Mouse (Mus musculus) stomach, embryonic 14.5 days (tissue): ENCODE data around the gene Acsbg2. TPM values are rescaled to one million over a fixed set of nuclear protein-coding genes. Genes with fewer than 3 reads are reported as not detected.

Experiments used
- ATAC-seq: fragments of 200-750 bp; cut with Nextera tagmentation; 2 replicates; pipeline ENCODE4 v1.8.0; 2017; ENCODE audit warnings: low read depth, moderate TSS enrichment; ENCODE audit not compliant: insufficient number of reproducible peaks, insufficient read depth, low FRiP score
- H3K27ac ChIP-seq: fragments of 300-500 bp; sonication (generic); 2 replicates; pipeline ENCODE4 v1.5.1; 2014; ENCODE audit warnings: mild to moderate bottlenecking, low read length, moderate library complexity, mixed read lengths
- H3K27me3 ChIP-seq: fragments of 300-500 bp; sonication (generic); 2 replicates; pipeline ENCODE4 v1.6.1; 2014; ENCODE audit warnings: low read length, control low read depth, mixed read lengths; ENCODE audit not compliant: control insufficient read depth, insufficient read depth
- H3K36me3 ChIP-seq: fragments of 300-500 bp; sonication (generic); 2 replicates; pipeline ENCODE4 v1.6.1; 2014; ENCODE audit warnings: mild to moderate bottlenecking, control low read depth, low read length, moderate library complexity, mixed read lengths; ENCODE audit not compliant: control insufficient read depth, insufficient read depth
- H3K4me1 ChIP-seq: fragments of 300-500 bp; sonication (generic); 2 replicates; pipeline ENCODE4 v1.6.1; 2014; ENCODE audit warnings: low read length, control low read depth, mixed read lengths; ENCODE audit not compliant: control insufficient read depth, insufficient read depth
- H3K4me2 ChIP-seq: fragments of 300-500 bp; sonication (generic); replicated peaks from 2 replicates; pipeline ENCODE4 v1.6.1; 2014; ENCODE audit warnings: low read depth, low read length, control low read depth
- H3K4me3 ChIP-seq: fragments of 300-500 bp; sonication (generic); 2 replicates; pipeline ENCODE4 v1.5.1; 2014; ENCODE audit warnings: low read depth, low read length, control low read depth
- H3K9ac ChIP-seq: fragments of 300-500 bp; sonication (generic); replicated peaks from 2 replicates; pipeline ENCODE4 v1.6.1; 2014; ENCODE audit warnings: low read depth, mild to moderate bottlenecking, control low read depth, low read length, moderate library complexity, mixed read lengths
- H3K9me3 ChIP-seq: fragments of 300-500 bp; sonication (generic); 2 replicates; pipeline ENCODE4 v1.6.1; 2016; ENCODE audit warnings: low read depth, low read length, control low read depth; ENCODE audit not compliant: control insufficient read depth
- WGBS: fragments of 180-500 bp; shearing (Covaris S2); extraction: QIAGEN DNeasy Blood & Tissue Kit; methylation state at CpG from one replicate; pipeline ENCODE4 v1.1.7; 2014; 5-methylcytosine and 5-hydroxymethylcytosine counted together
- polyA plus RNA-seq: library from polyadenylated mRNA; unstranded; fragments of >200 nt; fragmentation: Nextera tagmentation; extraction: Ambion mirVana; gene quantifications from 2 replicates; pipeline ENCODE4 v1.2.1, GENCODE M21; 2014

Gene Acsbg2
- polyA plus RNA-seq, 1 experiment from 2014 or later, result not detected

GRCm38 (mm10) chr17:56869481-56869977 lies 4.7 kb downstream of the Acsbg2 start:
- Histone ChIP-seq H3K27ac (no peak overlapping the region), H3K27me3 (no peaks in the 10 kb centered on the region), H3K4me1 (no peaks in the 10 kb centered on the region), H3K9me3 (0 out of 2 replicates have a peak, but pooled peaks cover 7% of the 10 kb centered on the region), H3K4me2 (no peak overlapping the region), H3K36me3 (no peaks in the 10 kb centered on the region), H3K4me3 (no peak overlapping the region), H3K9ac (no peak overlapping the region)
- ATAC-seq, result no peak
- WGBS, result 77% methylated on average over 9 of the region's 9 CpGs

- Histone ChIP-seq H3K4me2 (no peak overlapping the region), H3K36me3 (no peaks in the 10 kb centered on the region), H3K9me3 (0 out of 2 replicates have a peak, but pooled peaks cover 7% of the 10 kb centered on the region), H3K27me3 (no peaks in the 10 kb centered on the region), H3K4me1 (no peaks in the 10 kb centered on the region), H3K9ac (no peak overlapping the region), H3K4me3 (no peak overlapping the region), H3K27ac (no peak overlapping the region)
- WGBS, result 86% methylated on average over 7 of the region's 7 CpGs
- no peak for ATAC-seq
These were observed 8.2 kb downstream of the Acsbg2 start for GRCm38 (mm10) chr17:56866071-56866470.

- peak; percentile 39; the same call in 1 of the 2 replicates for ATAC-seq
- 52% methylated on average over 3 of the region's 3 CpGs for WGBS
These were observed 13.1 kb downstream of the Acsbg2 start for GRCm38 (mm10) chr17:56861197-56861596.

GRCm38 (mm10) chr17:56858922-56859321 lies 15.3 kb downstream of the Acsbg2 start:
- no peak for ATAC-seq
- H3K4me2 ChIP-seq, result no peak overlapping the region
- H3K27me3 ChIP-seq, result no peaks in the 10 kb centered on the region
- no peaks in the 10 kb centered on the region for H3K36me3 ChIP-seq
- H3K27ac ChIP-seq, result peak overlapping the region; percentile 49; the same call in 1 of the 2 replicates
- H3K4me1 ChIP-seq, result peaks cover 4% of the 10 kb centered on the region; the same call in 1 of the 2 replicates
- H3K4me3 ChIP-seq, result no peak overlapping the region
- WGBS, result 44% methylated on average over 7 of the region's 7 CpGs
- no peak overlapping the region for H3K9ac ChIP-seq
- no peaks in the 10 kb centered on the region for H3K9me3 ChIP-seq

More at GRCm38 (mm10) chr17:56861197-56861596, 13.1 kb downstream of the Acsbg2 start:
- no peak overlapping the region for H3K4me3 ChIP-seq
- H3K4me1 ChIP-seq, result peaks cover 4% of the 10 kb centered on the region; the same call in 1 of the 2 replicates
- H3K36me3 ChIP-seq, result no peaks in the 10 kb centered on the region
- H3K9me3 ChIP-seq, result no peaks in the 10 kb centered on the region
- H3K27me3 ChIP-seq, result no peaks in the 10 kb centered on the region
- H3K4me2 ChIP-seq, result no peak overlapping the region
- H3K27ac ChIP-seq, result no peak overlapping the region
- H3K9ac ChIP-seq, result no peak overlapping the region

- no peak for ATAC-seq
- no peaks in the 10 kb centered on the region for H3K36me3 ChIP-seq
- H3K9me3 ChIP-seq, result no peaks in the 10 kb centered on the region
- WGBS, result 52% methylated on average over 4 of the region's 4 CpGs
- no peak overlapping the region for H3K9ac ChIP-seq
- no peak overlapping the region for H3K27ac ChIP-seq
- H3K27me3 ChIP-seq, result no peaks in the 10 kb centered on the region
- H3K4me2 ChIP-seq, result no peak overlapping the region
- no peak overlapping the region for H3K4me3 ChIP-seq
- H3K4me1 ChIP-seq, result peaks cover 4% of the 10 kb centered on the region; the same call in 1 of the 2 replicates
These were observed 16.0 kb downstream of the Acsbg2 start for GRCm38 (mm10) chr17:56858216-56858615.

GRCm38 (mm10) chr17:56855421-56855820 lies 18.8 kb downstream of the Acsbg2 start:
- WGBS, result 76% methylated on average over 3 of the region's 3 CpGs
- H3K27me3 ChIP-seq, result no peaks in the 10 kb centered on the region
- no peak overlapping the region for H3K27ac ChIP-seq
- no peaks in the 10 kb centered on the region for H3K9me3 ChIP-seq
- peaks cover 4% of the 10 kb centered on the region; the same call in 1 of the 2 replicates for H3K4me1 ChIP-seq
- H3K4me2 ChIP-seq, result no peak overlapping the region
- no peak overlapping the region for H3K4me3 ChIP-seq
- H3K9ac ChIP-seq, result no peak overlapping the region
- ATAC-seq, result no peak
- no peaks in the 10 kb centered on the region for H3K36me3 ChIP-seq

GRCm38 (mm10) chr17:56851167-56851566 lies 23.1 kb downstream of the Acsbg2 start:
- no peak overlapping the region for H3K4me2 ChIP-seq
- no peaks in the 10 kb centered on the region for H3K9me3 ChIP-seq
- 73% methylated on average over 3 of the region's 3 CpGs for WGBS
- no peaks in the 10 kb centered on the region for H3K27me3 ChIP-seq
- no peak overlapping the region for H3K27ac ChIP-seq
- no peak overlapping the region for H3K4me3 ChIP-seq
- no peak for ATAC-seq
- H3K4me1 ChIP-seq, result no peaks in the 10 kb centered on the region
- no peaks in the 10 kb centered on the region for H3K36me3 ChIP-seq
- no peak overlapping the region for H3K9ac ChIP-seq

- Histone ChIP-seq H3K4me3 (no peak overlapping the region), H3K36me3 (no peaks in the 10 kb centered on the region), H3K4me2 (no peak overlapping the region), H3K27me3 (no peaks in the 10 kb centered on the region), H3K27ac (no peak overlapping the region), H3K9ac (no peak overlapping the region), H3K9me3 (no peaks in the 10 kb centered on the region), H3K4me1 (no peaks in the 10 kb centered on the region)
- no peak for ATAC-seq
- WGBS, result 78% methylated on average over 13 of the region's 13 CpGs
These were observed 24.5 kb downstream of the Acsbg2 start for GRCm38 (mm10) chr17:56849710-56850109.

GRCm38 (mm10) chr17:56848785-56849184 lies 25.5 kb downstream of the Acsbg2 start:
- H3K4me1 ChIP-seq, result no peaks in the 10 kb centered on the region
- no peak overlapping the region for H3K4me2 ChIP-seq
- H3K9me3 ChIP-seq, result no peaks in the 10 kb centered on the region
- H3K27me3 ChIP-seq, result no peaks in the 10 kb centered on the region
- 81% methylated on average over 5 of the region's 5 CpGs for WGBS
- H3K27ac ChIP-seq, result no peak overlapping the region
- H3K9ac ChIP-seq, result no peak overlapping the region
- H3K36me3 ChIP-seq, result no peaks in the 10 kb centered on the region
- H3K4me3 ChIP-seq, result no peak overlapping the region
- no peak for ATAC-seq
